Mouse (Mus musculus) mature B cell (primary cell): ENCODE measurements around the gene Slc35b3.

Experiments
- in situ Hi-C: fragments of 300-500 bp; cut with MboI; formaldehyde crosslinking; loops from 2 replicates; pipeline ENCODE4 v1.14.3; 2019

Gene Slc35b3

DNA sequence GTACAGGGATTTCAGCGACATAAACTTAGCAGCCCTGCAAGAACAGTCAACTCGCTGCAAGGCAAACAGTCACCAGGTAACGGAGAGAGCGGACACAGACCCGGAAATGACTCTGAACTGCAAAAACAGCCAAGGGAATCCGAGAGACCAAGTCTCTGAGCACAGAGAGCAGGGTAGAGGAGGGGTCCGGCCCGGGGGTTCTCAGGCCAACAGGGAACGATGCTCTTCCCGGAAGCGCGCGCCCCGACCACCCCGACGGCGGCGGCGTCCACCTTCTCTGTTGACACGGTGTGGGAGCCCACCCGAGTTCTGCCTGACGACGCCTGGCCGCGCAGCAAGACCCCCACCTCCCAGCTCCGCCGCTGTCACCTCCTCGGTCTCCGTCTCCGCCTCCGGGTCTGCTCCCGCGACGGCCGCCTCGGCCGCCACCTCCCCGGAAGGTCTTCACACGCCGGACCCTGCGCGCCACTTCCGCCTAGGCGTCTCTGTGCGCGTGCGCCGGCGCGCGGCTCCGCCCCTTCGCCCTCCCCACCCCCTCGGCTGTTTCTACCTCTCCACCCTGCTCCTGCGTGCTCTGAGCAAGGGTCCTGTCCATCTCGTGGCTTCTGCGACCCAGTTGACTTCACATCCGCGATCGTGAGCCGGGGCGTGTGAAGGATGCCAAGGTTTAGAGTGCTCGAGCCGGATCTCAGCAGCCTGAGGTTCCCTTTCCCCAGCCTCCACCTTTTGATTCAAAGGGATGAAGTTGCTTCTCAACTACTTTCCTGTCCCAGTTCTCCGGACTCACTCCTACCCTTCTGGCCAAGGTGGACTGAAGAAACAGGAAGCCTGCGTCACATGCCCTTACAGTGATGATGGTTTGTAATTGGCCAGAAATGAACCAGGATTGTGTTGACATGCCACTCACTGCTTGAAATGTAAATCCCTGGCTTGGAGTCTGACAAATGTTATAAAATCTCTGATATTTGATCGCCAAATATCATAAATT, at the start of gene Slc35b3:
Gene Slc35b3 (minus strand): TSS at position 813 of the 988 bp plus-strand sequence.
- in situ Hi-C loops = no loop called here

DNA sequence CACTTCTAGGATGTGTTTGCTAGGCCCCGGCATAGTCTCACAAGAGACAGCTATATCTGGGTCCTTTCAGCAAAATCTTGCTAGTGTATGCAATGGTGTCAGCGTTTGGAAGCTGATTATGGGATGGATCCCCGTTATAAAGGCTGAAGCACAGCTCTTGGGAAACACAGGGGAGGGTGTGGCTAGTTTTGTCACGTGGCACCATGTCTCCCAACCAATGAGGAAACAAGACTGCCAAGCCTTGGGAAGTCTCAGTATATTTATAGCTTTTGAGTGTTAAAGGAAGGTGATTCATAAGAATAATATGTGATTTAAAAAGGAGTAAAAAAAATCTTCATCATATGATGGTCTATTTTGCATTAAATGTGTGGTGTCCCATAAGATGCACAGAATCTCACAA, 49.6 kb upstream of the Slc35b3 start:
- in situ Hi-C loops = no loop called here

GRCm38 (mm10) chr13:39003101-39003762, 42.6 kb upstream of the Slc35b3 start:
- in situ Hi-C loops = no loop called here

- in situ Hi-C loops = no loop called here
Measured at GRCm38 (mm10) chr13:39002424-39002823, 41.7 kb upstream of the Slc35b3 start.

GRCm38 (mm10) chr13:39001434-39001833, 40.8 kb upstream of the Slc35b3 start:
- in situ Hi-C loops = no loop called here

DNA sequence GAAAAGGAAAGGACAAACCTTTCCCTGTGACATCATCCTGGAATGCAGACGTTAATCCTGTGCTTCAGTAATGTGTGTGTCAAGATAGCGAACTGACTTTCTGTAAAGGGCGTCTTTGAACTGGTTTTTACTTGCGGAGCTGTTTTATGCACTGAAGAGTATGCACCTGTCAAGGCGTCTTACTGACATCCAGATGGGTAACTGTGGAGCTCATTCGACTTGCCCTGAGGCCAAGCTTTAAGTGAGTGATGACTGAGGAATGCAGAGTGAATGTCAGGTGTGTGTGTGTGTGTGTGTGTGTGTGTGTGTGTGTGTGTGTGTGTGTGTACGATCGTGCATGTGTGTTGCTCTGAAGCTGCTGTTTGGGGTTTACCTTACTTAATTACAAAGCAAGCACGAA, 38.3 kb upstream of the Slc35b3 start:
- in situ Hi-C loops = no loop called here

GRCm38 (mm10) chr13:38992529-38992928, 31.9 kb upstream of the Slc35b3 start:
- in situ Hi-C loops = no loop called here

DNA sequence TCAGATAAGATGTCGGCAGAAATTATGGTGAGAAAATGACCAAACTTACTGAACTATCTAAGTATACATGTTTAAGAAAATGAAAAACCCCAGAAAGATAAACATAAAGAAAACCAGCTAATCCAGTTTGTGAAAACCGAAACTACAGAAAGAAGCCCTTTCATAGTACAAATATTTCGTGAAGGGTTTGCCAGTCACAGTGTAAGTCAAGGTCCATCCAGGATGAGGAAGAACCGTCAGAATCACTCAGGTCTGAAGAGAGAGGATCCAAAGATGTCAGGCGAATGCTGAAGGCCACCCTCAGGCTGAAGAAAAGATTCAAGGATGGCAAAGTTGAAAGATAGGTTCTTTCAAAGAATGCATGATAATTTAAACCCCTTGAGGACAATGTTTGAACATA, 23.1 kb upstream of the Slc35b3 start:
- in situ Hi-C loops = no loop called here

DNA sequence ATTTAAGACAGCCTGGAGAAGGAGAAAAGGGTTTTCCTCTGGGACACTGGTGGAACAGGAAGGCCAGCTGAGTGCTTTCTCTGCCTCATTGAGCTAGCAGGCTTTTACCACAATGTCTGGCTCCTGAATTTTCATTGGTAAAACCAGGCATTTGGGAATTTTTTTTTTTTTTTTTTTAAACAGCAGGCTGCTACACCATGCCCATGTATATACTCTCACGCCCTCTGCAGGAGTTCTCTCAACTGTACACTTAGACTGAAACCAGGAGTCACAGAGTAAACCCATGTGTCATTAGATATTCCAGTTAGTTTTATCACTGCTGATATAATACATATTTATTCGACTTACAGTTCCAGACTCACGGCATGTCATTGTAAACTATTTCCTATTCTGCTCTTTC, 20.2 kb upstream of the Slc35b3 start:
- in situ Hi-C loops = no loop called here

- in situ Hi-C loops = no loop called here
Measured at GRCm38 (mm10) chr13:38976978-38977377, 16.3 kb upstream of the Slc35b3 start.

DNA sequence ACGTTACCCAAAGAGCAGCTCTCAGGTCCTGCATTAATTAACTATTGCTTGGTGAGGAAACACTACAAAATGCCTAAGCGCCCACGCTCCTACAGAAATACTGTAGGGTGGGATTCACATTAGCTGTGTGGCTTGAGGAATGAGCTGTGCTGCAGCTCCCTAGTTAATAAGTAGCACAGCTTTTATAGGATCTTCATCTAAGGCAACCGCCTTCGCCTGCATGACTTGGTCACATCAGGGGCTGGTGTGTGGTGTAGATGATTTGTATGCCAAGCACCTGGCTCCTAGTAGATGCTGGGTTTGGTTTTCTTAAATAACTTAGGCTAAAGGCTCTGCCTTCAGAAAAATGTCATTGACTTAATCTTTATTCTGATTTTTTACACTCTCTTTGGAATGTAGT, 15.2 kb upstream of the Slc35b3 start:
- in situ Hi-C loops = no loop called here

DNA sequence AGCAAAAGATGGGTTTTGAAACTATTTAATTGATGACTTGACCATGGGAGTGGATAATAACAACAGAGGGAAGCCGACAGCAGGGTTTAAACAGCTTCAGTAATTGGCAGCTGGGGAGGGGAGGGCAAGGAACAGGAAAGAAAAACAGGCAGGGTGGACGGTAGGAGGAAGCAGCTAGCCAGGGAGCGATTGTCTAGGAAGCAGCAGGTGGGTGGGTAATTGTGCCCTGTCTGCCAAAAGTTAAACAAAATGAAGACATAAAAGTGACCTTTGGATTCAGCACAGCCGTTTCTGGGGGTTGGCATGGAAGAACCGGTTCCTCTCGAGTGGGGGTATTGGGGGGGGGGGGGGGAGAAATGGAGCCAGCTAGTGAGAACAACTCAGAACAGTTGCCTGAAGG, 11.9 kb upstream of the Slc35b3 start:
- in situ Hi-C loops = no loop called here

DNA sequence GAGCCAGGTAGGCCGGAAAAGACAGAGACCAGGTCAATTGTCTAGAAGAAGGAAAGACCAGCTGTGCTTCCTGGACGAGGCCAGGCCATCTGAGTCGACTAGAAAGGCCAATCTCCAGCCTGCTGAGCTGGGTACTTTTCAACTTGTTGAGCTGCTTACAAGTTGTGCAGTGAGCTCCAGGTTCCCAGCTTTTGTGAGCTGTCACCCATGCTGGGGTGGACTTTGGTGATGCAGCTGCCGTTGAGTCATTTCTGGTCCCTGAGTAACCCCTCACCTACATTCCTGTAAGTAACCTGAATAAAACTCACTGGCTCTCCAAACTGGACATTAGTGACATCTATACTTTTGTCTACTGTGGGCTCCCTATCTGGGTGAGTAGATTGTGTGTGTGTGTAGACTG, 10.4 kb upstream of the Slc35b3 start:
- in situ Hi-C loops = no loop called here

DNA sequence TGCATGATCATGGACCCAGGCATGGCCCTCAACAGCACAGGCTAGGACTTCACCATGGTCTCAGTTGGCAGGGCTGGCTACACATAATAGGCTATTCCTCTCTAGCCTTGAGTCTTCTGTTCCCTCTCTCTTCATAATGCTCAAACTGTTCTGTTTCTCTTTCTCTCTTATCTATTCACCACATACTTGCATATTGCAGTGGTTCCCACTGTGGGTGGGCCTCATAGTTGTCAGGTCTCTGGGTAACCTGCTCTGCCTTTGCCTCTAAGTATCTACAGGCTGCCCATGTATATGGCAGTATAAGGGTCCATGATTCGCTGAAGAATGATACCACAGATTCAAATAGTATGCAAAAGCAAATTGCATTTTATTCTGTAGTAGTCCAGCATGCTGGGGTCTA, 6.8 kb upstream of the Slc35b3 start:
- in situ Hi-C loops = no loop called here

DNA sequence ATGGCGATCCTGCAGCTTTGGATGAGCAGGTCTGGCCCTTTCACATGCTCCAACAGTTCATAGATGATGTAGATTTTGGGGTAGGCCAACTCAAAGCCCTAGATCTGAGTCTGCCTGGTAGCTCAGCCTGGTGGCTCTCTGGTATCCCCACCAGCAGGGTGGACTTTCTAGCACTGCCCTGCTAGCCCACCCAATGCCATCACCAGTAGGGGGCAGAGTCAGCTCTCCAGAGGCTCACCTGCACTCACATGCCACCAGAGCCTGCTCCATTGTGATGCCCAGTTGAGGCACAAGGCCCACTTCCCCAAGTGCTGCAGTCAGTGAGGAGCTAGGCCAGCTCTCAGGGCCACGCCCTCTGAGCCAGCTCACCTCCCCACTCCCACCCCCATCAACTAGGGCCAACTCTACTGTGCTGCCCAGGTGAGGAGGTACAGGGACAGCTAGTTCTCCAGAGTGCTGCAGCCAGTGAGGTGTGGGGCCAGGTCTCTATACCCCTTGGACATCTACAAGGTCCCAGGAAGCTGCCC, 6.3 kb upstream of the Slc35b3 start:
- in situ Hi-C loops = no loop called here

DNA sequence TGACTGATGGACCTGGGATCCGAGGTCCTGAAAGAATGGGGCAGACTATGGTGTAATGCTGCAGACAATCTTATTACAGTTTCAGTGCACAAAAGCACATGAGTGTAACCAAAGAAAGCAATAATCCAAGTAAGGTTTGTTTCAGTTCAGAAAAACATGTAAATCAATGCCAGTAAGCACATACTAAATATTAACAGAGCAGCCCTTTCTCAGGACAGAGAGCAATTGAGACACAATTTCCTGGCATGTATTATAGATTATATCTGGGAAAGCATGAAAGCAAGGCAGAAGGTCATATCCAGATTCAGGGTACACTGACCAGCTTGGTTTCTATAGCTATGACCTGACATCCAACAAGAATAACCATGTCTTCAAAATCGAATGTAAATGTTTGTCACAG, 2.1 kb upstream of the Slc35b3 start:
- in situ Hi-C loops = no loop called here

DNA sequence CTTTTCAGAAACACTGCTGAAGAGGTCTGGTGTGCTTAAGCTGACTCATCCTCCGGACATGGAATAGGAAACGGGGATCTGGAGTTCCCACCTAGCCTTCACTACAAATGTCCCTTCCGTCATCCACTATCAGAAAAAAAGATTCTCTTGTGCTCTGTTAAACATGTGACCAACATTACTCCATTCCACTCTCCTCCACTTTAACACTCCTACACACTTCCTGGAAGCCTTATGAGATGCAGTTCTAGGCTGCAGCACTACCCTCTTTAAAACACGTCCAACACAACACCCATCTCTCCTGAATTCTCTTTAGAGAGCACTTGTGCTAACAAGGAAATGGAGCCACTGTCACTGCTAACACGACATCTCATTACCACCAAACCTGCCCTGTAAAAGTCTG, 2.6 kb downstream of the Slc35b3 start:
- in situ Hi-C loops = no loop called here

- in situ Hi-C loops = no loop called here
Measured at GRCm38 (mm10) chr13:38946296-38947012, 14.2 kb downstream of the Slc35b3 start.

DNA sequence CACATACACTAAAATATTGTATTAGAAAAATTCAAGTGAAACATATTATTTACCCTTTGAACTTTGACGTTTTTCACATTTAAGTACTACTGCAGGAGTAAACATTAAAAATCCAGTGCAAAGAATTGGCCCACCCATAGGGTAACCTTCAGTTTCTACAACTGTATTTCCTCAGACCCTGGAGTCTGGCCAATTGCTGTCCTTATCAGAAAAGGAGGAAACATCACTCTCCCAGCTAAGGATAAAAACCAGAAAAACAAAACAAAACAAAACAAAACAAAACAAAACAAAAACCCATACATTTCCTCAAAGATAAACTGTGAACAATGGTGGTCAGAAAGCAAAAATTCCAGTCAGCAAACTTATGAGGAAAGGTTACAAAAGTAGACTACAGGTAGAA, 14.9 kb downstream of the Slc35b3 start:
- in situ Hi-C loops = no loop called here

GRCm38 (mm10) chr13:38944951-38945350, 15.7 kb downstream of the Slc35b3 start:
- in situ Hi-C loops = no loop called here

DNA sequence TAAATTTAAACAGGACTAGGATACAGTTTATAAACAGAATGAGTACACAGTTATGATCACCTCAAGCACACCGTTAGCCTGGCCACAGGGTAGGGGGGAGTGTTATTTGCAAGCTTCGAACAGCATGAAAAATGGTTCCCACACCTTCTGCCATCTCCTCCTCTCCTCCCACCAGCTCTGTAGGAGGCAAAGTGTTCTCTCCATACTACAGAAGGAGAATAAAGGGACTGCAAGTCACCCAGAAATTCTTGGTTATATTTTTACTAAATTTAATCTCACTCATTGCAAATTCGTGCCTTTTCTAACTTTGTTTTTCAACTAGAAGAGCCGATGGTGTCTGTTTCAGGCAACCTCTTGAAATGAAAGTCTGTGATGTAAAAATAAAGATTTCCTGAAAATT, 18.9 kb downstream of the Slc35b3 start:
- in situ Hi-C loops = no loop called here

GRCm38 (mm10) chr13:38941280-38941679, 19.4 kb downstream of the Slc35b3 start:
- in situ Hi-C loops = no loop called here
